In genomic region chr11:103852590-103853283, GRCm38 (mm10) we compare ENCODE assay signal across 11 mouse cellular contexts.
DNase-seq lines count a peak whose midpoint lies in the region; ATAC-seq and TF ChIP-seq lines count a peak whose summit lies in the region.
"Had no signal": no experiment of that assay in that cellular context is flagged by ENCODE, and none has a peak within 500 bp of the region (broad histone marks: within the 10 kb centered on the region; RNA-seq: fewer than 3 reads in every experiment).

No protein-coding gene starts in this region.

- WGBS in midbrain, embryonic 10.5 days = 54% methylated on average over 16 of the region's 16 CpGs
- 33% methylated on average over 16 of the region's 16 CpGs for WGBS in midbrain, postnatal 0 days
- WGBS in midbrain, embryonic 14.5 days = 30% methylated on average over 16 of the region's 16 CpGs

- H3K9ac ChIP-seq in midbrain, postnatal 0 days (replicated peaks; ENCODE audit: low read length, poor library complexity, severe bottlenecking) = no peak overlapping the region
- H3K9ac ChIP-seq in midbrain, embryonic 14.5 days (replicated peaks; ENCODE audit: low read length) = no peak overlapping the region
- H3K9ac ChIP-seq: stomach, embryonic 15.5 days had no signal

- peaks cover 21% of the 10 kb centered on the region for H3K36me3 ChIP-seq in midbrain, embryonic 10.5 days
- peaks cover 16% of the 10 kb centered on the region for H3K36me3 ChIP-seq in midbrain, postnatal 0 days (ENCODE audit: insufficient read depth, low read length)
- peaks cover 15% of the 10 kb centered on the region; the same call in 1 of the 2 replicates for H3K36me3 ChIP-seq in midbrain, embryonic 14.5 days (ENCODE audit: control insufficient read depth, insufficient read depth, low read length)

- no peak overlapping the region for H3K4me3 ChIP-seq in midbrain, embryonic 10.5 days
- no peak overlapping the region for H3K4me3 ChIP-seq in midbrain, postnatal 0 days (ENCODE audit: low read depth, low read length)
- H3K4me3 ChIP-seq in midbrain, embryonic 14.5 days (replicated peaks; ENCODE audit: low read depth, low read length) = no peak overlapping the region
- H3K4me3 ChIP-seq: stomach, embryonic 15.5 days had no signal

- DNase-seq in midbrain, embryonic 10.5 days (ENCODE audit: low spot score) = no peak
- no peak for DNase-seq in midbrain, postnatal 0 days (ENCODE audit: low spot score)
- peak; percentile 43 for DNase-seq in liver
- DNase-seq in midbrain, embryonic 14.5 days = peak; percentile 45
- DNase-seq in spleen, adult 12 weeks (ENCODE audit: low spot score) = no peak
- DNase-seq in kidney, postnatal 4 days = no peak
- DNase-seq: lung, postnatal 10 days; right cerebral cortex, postnatal 14 days had no signal

- no peak for TF ChIP-seq CTCF in midbrain, postnatal 0 days (IDR thresholded peaks at IDR 0.05)

- H3K27ac ChIP-seq in midbrain, embryonic 10.5 days (replicated peaks) = peak overlapping the region; percentile 76
- no peak overlapping the region for H3K27ac ChIP-seq in midbrain, postnatal 0 days (ENCODE audit: low read depth, low read length)
- peak overlapping the region; percentile 78 for H3K27ac ChIP-seq in midbrain, embryonic 14.5 days (replicated peaks; ENCODE audit: low read depth, low read length)
- H3K27ac ChIP-seq: stomach, embryonic 15.5 days had no signal

- no peaks in the 10 kb centered on the region for H3K9me3 ChIP-seq in midbrain, embryonic 10.5 days (replicated peaks)
- H3K9me3 ChIP-seq in midbrain, postnatal 0 days (ENCODE audit: low read length) = no peaks in the 10 kb centered on the region
- no peaks in the 10 kb centered on the region for H3K9me3 ChIP-seq in midbrain, embryonic 14.5 days (ENCODE audit: control insufficient read depth, low read length)
- H3K9me3 ChIP-seq: stomach, embryonic 15.5 days had no signal

- no peak overlapping the region for H3K4me2 ChIP-seq in midbrain, postnatal 0 days (ENCODE audit: low read depth, low read length, poor library complexity, severe bottlenecking)
- no peak overlapping the region for H3K4me2 ChIP-seq in midbrain, embryonic 14.5 days (ENCODE audit: low read length)
- H3K4me2 ChIP-seq: stomach, embryonic 15.5 days had no signal

- no peak for ATAC-seq in midbrain, postnatal 0 days (ENCODE audit: low FRiP score)
- peak; percentile 94 for ATAC-seq in common myeloid progenitor, adult 5-6 weeks (replicated peaks; ENCODE audit: low read depth, poor library complexity, severe bottlenecking)
- ATAC-seq in midbrain, embryonic 14.5 days (ENCODE audit: low FRiP score, low TSS enrichment) = no peak
- ATAC-seq: activated CD4-positive, CD25-positive, alpha-beta regulatory T cell, adult 4 months had no signal

- H3K4me1 ChIP-seq in midbrain, embryonic 10.5 days = peaks cover 46% of the 10 kb centered on the region
- H3K4me1 ChIP-seq in midbrain, postnatal 0 days (ENCODE audit: insufficient read depth, low read length) = peaks cover 11% of the 10 kb centered on the region
- peaks cover 22% of the 10 kb centered on the region for H3K4me1 ChIP-seq in midbrain, embryonic 14.5 days (ENCODE audit: control insufficient read depth, insufficient read depth, low read length)
- H3K4me1 ChIP-seq: stomach, embryonic 15.5 days had no signal

- H3K27me3 ChIP-seq in midbrain, embryonic 10.5 days (ENCODE audit: low read depth, poor library complexity, severe bottlenecking) = no peaks in the 10 kb centered on the region
- H3K27me3 ChIP-seq in midbrain, postnatal 0 days (ENCODE audit: insufficient read depth, low read length) = no peaks in the 10 kb centered on the region
- no peaks in the 10 kb centered on the region for H3K27me3 ChIP-seq in midbrain, embryonic 14.5 days (ENCODE audit: control insufficient read depth, insufficient read depth, low read length)
- H3K27me3 ChIP-seq: stomach, embryonic 15.5 days had no signal

Comparison
In these comparisons a context has a peak if more than half of its experiments do, and no peak if none do; other contexts are left out.
1. DNase-seq: peak in liver (single experiment) and midbrain, embryonic 14.5 days (single experiment); none in midbrain, embryonic 10.5 days (single experiment), midbrain, postnatal 0 days (single experiment), spleen, adult 12 weeks (single experiment) and kidney, postnatal 4 days (0 of 2).